Mouse (Mus musculus): ENCODE measurements around the gene Pbp2.

Gene Pbp2

DNA sequence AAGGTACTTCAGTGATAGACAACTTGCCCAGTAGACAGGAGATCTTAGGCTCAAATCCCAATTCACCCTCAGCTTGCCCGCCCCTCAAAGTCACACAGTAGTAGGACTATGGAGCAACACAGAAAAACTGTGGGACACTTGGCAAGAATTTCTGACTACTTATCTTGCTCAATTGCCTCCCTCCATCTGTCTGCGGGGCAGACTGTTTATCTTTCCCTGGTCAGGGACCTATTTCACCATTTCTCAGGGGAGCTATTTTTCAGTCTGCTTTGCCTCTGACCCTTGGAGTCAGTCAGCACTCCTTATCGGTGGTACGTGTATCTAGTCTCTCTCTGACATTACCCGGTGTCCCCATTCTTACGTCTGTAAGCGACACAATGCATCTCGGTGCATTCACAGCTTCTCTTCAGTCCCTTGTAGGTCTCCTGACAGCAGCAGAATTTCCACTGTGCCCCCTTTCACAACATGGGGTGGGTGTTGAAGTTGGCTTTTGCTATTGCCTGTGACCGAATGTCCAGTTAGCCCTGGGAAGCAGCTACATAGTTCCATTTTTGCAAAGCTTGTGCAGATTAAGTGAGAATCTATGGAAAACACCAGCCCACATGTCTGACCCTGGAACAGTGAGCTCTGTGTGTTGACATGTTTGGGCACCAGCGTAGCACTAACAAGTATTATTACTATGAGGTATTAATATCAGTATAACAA lies 7.6 kb downstream of the Pbp2 start:
- DNase-seq (ENCODE audit: low spot score in 2 of 2) = no peak

DNA sequence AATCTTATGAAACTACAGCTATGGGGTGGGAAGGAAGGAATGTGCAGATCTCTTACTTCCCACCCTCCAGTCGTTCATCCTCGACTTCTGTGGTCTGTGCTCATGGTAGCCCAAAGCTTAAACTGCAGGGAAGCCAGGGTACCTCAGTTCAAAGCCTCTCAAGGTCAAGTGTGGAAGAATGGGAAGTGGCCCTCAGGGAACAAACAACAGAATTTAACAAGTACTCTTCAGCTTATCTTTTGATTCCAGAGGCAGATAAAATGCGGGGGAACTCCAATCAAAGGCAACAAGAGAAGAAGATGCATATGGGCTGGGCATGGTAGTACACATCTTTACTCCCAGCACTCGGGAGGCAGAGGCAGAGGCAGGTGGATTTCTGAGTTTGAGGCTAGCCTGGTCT lies 9.7 kb downstream of the Pbp2 start:
- no peak for DNase-seq (ENCODE audit: low spot score in 2 of 2)

DNA sequence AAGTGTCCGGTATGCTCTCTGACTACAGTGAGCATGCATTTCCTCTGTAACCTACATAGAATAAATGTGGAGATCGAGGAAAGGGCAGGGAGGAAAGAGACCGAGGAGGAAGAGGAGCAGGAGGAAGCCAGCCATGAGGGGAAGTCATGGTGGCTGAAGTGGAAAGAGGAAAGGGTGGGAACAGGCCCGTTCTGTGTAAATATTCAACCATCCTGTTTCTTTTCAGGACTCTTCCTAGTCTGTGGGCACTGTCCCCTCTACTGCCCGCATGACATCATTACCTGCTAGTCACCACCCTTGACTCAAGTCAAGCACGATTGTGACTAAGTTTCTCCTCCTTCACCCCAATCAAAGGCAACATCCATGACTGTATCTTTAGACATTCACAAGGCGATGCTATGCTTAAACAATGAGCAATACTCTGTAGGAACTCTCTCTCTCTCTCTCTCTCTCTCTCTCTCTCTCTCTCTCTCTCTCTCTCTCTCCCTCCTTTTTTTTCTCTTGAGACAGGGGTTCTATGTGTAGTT lies 11.1 kb downstream of the Pbp2 start:
- no peak for DNase-seq (ENCODE audit: low spot score in 2 of 2)

DNA sequence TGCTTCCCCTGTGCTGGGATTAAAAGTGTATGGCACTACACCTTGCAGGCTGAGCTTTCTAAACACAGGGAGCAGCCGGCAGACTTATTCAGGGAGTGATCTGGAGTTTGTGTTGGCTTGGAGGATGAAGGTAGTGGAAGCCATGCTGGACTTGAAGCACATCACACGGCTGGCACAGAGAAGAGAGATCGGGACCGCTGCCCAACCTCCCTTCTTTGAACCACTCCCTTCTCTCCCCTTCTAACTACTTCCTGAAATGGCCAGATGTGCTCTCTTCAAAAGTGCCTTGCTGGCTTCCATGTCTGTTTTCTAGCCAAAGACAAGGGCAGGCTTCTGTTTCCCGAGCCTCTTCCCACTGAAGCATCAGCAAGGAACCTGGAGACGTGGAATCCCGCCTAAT lies 12.6 kb downstream of the Pbp2 start:
- no peak for DNase-seq (ENCODE audit: low spot score in 2 of 2)

DNA sequence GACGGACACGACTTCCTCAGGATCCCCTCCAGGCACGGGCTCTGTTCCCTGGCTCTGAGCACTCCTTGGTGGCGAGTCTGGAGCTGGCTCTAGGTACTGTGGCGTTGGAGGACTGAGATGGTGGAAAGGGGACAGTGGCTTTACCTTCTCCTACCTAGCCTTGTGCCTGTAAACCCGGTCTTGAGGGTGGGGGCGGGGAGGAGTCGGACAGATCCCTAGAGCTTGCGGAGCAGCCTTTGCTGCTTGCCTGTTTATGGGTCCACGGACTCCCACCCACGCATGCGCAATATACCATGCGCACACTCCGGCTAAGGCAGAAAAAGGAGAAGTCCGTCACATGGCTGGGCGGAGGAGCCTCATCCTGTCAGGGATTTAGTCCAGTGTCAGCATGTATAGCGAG lies 13.9 kb downstream of the Pbp2 start:
- DNase-seq (ENCODE audit: low spot score in 2 of 2) = no peak

DNA sequence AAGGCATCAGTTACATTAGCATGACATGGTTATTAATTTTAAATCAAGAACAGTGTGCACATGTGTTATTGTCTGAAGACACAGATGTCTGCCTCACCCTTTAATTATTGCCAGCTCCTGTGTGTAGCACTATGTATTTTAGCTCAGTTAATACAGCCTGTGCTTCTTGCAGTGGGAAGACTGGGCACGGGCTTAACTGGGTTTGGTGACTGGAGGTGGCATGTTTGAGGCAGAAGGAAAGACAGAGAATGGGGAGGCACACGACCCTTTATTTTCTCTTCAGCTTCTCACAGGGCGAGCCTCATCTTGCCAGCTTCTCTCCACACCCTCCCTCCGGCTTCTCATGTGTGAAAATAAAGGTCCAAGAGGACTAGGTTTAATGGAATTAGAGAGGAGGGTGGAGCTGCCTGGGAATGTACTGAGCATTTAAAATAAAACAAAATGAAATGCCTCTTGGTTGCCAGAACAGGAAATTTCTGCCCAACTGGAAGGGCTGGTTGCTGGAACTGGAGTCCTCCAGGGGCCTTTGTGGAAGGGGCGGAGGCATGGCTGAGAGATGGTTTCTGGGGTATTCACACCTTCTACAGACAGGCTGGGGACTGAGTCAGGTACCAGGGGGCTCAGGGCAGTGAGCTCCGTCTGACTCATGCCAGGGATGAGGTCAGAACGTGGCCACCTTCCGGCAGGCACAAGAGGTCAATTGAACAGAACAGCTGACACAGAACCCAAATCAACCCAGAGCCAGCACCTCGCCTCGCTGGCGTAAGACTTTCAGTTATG lies 14.9 kb downstream of the Pbp2 start:
- DNase-seq (ENCODE audit: low spot score in 2 of 2) = no peak

DNA sequence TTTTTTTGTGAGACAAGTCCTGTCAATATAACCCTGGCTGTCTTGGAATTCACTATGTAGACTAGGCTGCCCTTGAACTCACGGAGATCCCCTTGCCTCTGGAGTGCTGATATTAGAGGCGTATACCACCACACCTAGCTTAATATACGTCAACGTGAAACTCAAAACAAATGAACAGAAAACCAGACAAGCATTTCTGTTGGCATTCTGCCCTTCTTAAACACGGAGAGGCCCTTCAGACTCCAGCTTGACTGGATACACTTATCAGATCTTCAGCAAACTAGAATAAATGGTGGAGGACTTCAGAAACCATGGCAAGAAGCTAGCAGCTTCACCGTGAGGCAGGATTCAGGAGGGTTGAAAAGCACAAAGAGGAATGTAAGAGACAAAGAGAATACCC lies 16.1 kb downstream of the Pbp2 start:
- DNase-seq (ENCODE audit: low spot score in 2 of 2) = no peak

DNA sequence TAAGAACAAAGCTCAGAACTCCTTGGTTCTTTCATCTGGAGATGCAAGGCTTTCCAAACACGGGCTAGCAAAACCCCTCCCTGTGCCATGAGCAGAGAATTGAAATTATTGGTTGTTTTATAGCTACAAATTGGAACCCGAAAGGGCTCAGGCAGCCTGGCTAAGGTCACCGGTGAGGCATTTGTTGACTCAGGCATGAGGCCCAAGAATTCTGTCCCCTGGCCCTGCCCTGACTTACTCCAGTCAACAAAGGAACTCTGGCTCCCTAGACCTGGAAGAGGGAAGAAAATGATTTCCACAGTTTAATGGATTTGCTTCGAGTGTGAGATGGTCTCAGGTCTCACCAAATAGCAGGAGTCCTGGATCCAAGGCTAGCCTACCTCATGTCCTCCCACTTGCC lies 17.8 kb downstream of the Pbp2 start:
- DNase-seq (ENCODE audit: low spot score in 2 of 2) = no peak

DNA sequence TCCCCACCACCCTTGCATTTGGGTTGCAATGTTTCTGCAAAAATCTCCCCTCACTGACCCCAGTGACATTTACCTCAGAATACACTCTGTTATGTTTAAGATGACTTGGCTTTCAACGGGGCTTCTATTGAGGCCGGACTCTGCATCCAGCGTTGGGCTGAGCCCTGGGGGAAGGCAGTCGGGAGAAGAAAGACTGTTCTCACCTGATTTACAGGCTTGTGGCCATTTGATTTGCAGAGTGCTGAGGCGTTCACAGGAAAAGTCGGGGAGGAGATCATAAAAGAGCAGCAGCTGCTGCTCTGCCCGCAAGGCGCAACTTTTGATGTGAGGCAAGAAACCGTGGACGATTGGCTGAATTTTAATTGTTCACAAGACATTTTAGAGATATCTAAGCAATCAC lies 30.3 kb downstream of the Pbp2 start:
- no peak for DNase-seq (ENCODE audit: low spot score in 2 of 2)

DNA sequence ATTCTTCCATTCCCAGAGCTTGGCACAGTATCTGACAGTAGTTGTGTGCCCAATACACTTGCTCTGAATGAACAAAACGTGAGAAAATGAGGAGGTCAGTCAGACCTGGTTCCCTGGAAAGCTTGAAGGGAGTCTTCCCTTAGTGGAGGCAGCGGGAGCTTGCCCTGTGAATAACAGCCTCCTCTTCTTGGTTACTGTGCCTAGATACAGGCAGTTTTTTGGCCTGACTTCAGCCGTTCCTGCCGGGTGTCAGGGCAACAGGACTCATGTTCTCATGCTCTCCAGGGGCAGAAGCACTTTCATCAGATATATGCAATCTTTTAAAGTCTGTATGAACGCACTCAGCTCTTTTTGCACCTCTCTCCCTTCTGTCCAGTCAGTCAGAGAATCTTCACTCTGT lies 30.9 kb downstream of the Pbp2 start:
- no peak for DNase-seq (ENCODE audit: low spot score in 2 of 2)

DNA sequence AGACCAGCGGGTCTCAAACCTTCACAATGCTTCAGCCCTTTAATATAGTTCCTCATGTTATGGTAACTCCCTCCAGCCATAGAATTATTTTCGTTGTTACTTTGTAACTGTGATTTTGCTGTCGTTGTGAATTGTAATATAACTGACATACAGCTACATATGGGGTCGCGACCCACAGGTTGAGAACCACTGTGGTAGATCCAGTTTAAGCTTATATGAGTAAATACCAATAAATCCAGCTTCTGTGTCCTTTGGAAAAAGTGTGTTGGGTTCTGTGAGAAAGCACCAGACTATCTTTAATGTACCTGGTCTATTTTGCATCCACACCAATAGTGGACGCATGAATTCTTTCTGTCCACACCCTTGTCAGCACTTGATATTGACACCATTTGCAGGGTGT lies 31.9 kb downstream of the Pbp2 start:
- DNase-seq (ENCODE audit: low spot score in 2 of 2) = no peak

DNA sequence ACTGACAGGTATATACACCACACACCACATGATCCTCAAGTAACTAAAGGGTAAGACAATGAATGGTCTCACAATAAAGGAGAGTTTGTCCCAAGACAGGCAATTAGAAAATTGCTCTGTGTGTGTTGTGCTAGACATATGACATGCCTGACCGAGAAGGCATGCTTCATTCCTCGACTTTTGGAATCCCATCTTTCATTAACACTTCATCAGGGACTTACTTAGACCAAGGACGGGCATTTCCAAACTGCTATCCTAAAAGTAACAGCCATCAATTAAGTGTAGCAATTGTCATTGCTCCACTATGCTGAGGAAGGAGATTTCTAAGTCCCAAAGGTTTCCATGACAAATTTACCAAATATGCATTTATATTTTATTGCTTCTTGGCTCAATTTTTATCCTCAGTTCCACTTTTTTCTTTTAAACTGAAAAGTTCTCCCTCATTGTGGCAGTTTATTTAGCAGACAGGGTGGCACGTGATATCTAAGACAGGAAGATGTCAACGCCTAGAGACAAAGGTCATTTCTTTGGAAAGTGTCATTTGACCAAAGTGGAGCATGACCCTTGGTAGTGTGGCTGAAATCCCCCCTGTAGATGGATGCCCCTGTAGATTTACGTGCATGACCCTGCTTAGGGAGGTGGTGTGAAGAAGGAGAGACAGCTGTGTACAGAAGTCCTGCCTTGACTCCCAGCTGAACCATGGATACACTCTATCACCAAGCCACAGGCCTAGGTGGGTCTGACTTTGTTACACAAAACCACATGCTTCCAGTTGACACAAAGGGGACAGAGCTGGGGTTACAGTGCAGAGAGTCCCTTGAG lies 33.5 kb downstream of the Pbp2 start:
- DNase-seq (ENCODE audit: low spot score in 2 of 2) = no peak

DNA sequence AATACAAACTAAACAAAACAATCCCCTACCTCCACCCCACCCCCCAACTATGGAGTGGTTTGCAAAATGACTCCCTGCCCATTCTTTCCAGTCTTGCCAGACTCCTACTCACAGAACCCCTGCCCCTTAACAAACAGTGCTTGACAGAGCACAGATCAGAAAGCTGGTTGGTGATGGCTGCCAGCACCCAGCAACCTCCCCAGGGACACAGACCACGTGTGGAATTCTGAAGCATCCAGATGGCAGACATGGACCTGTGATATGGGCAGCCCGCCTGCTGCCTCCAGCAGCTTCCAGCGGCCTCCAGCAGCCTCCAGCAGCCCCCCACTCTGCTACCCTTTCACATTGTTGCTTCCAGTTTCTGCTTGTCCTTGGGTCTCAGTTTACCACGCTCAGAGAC lies 35.0 kb downstream of the Pbp2 start:
- no peak for DNase-seq (ENCODE audit: low spot score in 2 of 2)

DNA sequence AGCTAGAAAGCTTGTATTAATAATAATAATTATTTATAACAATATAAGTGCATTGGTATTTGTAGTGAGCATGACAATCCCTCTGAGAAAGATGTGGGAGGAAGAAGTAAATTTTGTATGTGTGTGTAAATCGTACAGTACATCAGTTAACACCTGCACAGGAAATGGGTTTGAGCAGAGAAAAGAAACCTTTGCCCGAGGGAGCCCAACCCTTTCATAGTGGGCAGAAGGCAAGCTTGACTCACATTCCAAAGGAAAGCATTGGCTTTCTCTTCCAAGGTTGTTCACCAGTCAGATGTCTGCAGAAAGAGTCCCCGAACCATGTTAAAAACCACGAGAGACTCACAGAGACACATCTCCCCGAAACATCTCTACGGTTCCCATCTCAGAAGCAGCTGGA lies 37.1 kb downstream of the Pbp2 start:
- no peak for DNase-seq (ENCODE audit: low spot score in 2 of 2)

DNA sequence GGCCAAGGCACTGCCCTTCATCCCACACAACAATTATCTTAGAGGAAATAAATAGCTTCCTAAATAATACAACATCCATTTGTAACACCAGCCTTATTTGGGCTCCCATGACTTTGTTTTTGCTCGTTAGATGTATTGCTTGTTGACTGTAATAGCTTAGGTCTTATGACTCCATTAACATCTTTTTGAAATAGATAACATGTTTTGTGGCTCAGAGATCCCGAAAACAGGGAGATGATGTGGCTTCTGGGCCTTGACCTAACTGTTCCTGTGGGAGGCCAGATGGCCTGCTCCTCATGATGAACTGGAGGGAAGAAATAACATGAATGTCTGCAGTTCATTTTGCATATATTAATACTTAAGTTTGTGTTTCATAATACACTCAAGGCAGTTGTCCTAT lies 38.4 kb downstream of the Pbp2 start:
- no peak for DNase-seq (ENCODE audit: low spot score in 2 of 2)

DNA sequence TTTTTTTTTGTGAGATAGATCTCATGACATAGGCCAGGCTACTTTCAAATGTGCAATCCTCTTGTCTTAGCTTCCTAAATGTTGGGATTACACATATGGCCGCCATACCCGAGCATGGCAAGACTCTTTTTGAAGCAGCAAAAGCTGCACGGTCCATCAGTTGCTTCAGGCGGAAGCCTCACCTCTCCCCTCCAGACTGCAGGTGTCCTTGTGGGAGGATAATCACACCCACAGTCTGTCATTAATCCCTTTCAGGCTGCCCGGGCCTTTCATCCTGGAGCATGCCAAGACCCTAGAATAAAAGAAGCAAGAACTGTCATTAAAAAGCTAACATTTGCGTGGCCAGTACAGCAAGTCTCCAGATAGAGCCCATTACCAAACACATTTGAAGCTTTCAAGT lies 40.6 kb downstream of the Pbp2 start:
- DNase-seq (ENCODE audit: low spot score in 2 of 2) = no peak

DNA sequence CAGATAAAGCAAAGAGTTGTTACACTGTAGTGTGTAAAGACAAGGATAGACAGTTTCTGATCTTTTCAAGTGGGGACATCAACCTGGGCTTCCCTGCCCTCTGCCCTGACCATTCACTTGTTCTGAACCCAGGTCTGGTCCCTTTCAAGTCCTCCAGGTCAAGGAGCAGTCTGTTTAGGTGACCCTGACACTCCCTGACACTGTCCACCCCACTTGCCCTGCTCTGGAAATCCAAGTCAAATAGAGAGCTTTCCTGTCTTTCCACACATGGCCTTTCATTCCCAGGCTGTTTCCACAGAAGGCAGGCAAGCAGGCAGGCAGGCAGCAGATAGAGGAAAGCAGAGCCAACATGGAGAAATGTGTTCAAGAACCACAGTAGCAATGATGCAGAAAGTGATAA lies 41.8 kb downstream of the Pbp2 start:
- DNase-seq (ENCODE audit: low spot score in 2 of 2) = no peak

DNA sequence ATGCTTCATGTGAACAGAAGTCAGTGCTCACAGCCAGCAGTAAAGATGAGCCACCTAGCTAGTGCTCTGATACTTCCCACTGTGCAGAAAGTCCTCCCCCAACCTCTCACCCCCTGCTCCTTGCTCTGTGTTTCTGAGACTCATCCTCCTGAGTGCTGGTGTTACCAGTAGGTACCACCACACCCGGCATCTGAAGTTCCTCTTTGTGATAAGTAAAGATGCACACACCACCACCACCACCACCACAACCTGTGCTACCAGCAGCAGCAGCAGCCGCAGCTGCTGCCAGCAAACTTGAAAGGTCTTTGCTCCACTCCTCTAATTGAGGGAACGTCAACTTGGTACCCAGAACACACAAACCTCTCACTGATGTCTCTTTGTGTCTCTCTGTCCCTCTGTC lies 43.0 kb downstream of the Pbp2 start:
- no peak for DNase-seq (ENCODE audit: low spot score in 2 of 2)

DNA sequence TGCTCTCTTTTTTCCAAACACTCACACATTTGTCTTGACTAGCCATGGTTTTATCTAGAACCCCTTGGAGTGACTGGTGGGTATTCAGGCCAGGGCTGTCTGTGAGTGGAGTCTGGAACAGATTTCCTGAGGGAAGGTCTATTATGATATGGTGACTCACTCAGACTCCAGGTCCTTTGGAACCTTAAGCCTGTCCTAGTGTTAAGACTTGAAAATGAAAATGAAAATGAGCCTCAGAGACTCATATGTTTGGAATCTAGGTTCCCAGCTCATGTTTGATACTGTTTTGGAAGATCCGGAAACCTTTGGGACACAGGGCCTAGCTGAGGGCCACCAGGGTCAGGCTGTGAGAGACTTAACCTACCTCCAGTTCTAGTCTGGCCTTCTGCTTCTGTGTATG lies 44.1 kb downstream of the Pbp2 start:
- DNase-seq (ENCODE audit: low spot score in 2 of 2) = no peak

DNA sequence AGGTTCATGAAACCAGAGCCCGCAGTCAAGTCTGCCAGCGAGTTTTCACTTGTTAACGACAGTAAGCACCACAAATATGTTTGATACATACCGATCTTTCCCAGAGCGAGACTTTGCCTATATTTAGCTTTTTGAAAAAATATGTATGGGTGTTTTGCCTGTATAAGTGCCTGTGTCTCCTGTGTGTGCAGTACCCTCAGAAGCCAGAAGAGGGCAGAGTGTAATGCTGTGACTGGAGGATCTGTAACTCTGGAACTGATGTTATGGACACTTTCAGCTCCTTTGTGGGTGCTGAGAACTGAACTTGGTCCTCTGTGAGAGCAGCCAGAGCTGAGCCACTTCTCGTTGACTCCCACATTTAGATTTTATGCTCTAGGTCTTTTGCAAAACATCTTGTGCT lies 46.1 kb downstream of the Pbp2 start:
- DNase-seq (ENCODE audit: low spot score in 2 of 2) = no peak

DNA sequence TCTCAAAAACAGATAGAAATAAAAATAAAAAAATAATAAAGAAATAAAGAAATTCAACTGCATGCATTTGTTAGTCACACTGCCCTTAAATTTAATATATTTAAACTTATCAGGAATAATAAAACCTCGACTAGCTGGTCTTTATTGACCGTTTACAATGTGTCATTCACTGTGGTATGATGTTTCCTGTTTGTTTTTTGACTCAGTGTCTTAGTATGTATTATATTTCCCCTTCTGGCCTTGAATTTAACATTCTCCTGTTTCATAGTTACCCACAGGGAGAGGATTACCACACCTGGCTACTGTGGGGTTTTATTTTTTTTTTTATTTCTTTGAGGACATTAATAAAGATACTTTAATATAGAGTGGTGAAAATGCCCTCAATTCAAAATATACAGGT lies 47.6 kb downstream of the Pbp2 start:
- DNase-seq (ENCODE audit: low spot score in 2 of 2) = no peak

DNA sequence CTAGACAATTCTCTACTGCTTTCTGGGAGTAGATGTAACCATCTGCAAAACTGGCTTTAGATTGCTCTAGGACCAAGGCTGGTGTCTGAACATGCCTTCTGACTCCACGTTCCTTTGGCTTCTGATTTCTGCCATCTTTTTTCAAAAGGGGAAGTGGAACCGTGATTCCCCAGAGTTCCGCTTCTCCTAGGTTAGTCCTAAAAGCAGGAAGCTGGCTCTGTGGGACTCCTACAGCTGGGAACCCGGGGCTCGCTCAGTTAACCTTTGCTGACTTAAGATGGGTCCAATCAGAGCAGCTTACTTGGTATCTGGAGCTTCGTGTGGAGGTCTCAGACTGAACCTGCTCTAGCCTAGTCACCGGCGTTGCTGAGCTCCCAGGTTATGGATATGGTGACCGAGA lies 49.1 kb downstream of the Pbp2 start:
- DNase-seq (ENCODE audit: low spot score in 2 of 2) = no peak

DNA sequence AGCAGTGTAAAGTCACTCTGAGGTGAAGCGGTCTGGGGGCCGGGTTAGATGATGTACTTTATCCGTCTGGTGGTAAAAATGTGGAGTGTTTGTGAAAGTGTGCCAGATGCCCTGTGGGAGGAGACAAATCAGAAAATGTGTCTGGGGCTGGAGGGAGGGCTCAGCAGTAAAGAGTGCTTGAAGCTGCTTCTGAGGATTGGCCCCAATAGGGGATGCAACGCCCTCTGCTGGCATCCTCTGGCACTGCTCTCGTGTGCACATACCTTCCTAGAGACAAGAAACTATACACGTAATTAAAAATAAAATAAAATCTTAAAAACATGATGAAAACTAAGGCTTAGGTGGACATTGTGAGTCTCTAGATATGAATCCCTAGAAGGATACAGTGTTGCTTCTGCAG lies 49.8 kb downstream of the Pbp2 start:
- DNase-seq (ENCODE audit: low spot score in 2 of 2) = no peak
